Mouse (Mus musculus): ENCODE measurements at regions not wholly inside any gene's neighbourhood (a gene's known extent, or its start where the extent isn't known, plus 50 kb on each side); places are given as distances from the start of the nearest gene placed in this dataset.

DNA sequence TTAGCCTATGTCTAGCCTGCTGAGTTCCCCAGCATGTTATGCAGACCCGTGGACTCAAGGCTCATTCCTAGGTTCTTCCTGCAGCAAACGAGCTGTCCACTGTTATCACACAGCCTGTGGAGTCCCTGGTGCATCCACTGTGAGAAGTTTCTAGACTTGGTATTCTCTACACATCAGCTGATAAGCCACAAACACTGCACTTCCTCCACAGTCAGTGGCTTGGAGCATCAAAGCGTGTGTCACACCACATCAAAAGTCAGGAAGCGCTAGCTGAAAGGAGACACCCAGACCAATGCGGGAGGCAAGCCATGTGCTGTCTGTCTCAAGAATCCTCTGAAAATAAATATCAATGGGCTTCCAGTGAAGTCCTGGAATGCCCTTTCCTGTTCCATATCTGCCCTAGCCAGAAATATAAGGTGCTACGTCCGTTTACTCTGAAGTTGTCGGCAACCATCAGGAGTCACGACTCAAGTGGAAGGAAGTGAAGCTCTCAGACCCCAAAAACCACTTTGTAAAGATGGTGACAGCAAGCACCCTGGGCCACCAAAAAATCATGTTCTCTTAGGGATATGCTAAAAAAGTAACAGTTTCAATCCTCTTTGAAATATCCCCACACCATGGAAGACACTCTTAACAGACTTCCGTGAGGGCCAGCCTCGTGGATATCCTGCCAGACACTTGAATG, 227.7 kb downstream of the Adgrl2 start:
- no peak overlapping the region for H3K4me2 ChIP-seq (ENCODE audit: low read length)
- no peak overlapping the region for H3K4me3 ChIP-seq (replicated peaks; ENCODE audit: low read depth, low read length)
- no peaks in the 10 kb centered on the region for H3K36me3 ChIP-seq (ENCODE audit: control insufficient read depth, insufficient read depth, low read length)
- no peak overlapping the region for H3K9ac ChIP-seq (replicated peaks; ENCODE audit: low read length)
- no peaks in the 10 kb centered on the region for H3K4me1 ChIP-seq (ENCODE audit: control insufficient read depth, insufficient read depth, low read length)
- DNase-seq (no peak), ATAC-seq (ENCODE audit: low FRiP score, low TSS enrichment) (no peak)
- no peak overlapping the region for H3K27ac ChIP-seq (replicated peaks; ENCODE audit: low read depth, low read length)
- H3K27me3 ChIP-seq (ENCODE audit: control insufficient read depth, insufficient read depth, low read length) = no peaks in the 10 kb centered on the region
- WGBS = 86% methylated on average over 11 of the region's 11 CpGs
- no peaks in the 10 kb centered on the region for H3K9me3 ChIP-seq (ENCODE audit: control insufficient read depth, low read length)

- H3K36me3 ChIP-seq (ENCODE audit: control insufficient read depth, insufficient read depth, low read length) = no peaks in the 10 kb centered on the region
- ATAC-seq (ENCODE audit: low FRiP score, low TSS enrichment) = no peak
Observed at GRCm38 (mm10) chr3:148761586-148761985, 228.8 kb downstream of the Adgrl2 start.

GRCm38 (mm10) chr3:148759500-148759899, 230.9 kb downstream of the Adgrl2 start:
- 89% methylated on average over 4 of the region's 4 CpGs for WGBS
- Histone ChIP-seq H3K4me3 (replicated peaks; ENCODE audit: low read depth, low read length) (no peak overlapping the region), H3K27me3 (ENCODE audit: control insufficient read depth, insufficient read depth, low read length) (no peaks in the 10 kb centered on the region), H3K9ac (replicated peaks; ENCODE audit: low read length) (no peak overlapping the region), H3K36me3 (ENCODE audit: control insufficient read depth, insufficient read depth, low read length) (no peaks in the 10 kb centered on the region), H3K4me1 (ENCODE audit: control insufficient read depth, insufficient read depth, low read length) (no peaks in the 10 kb centered on the region), H3K27ac (replicated peaks; ENCODE audit: low read depth, low read length) (no peak overlapping the region), H3K4me2 (ENCODE audit: low read length) (no peak overlapping the region), H3K9me3 (ENCODE audit: control insufficient read depth, low read length) (no peaks in the 10 kb centered on the region)
- ATAC-seq (ENCODE audit: low FRiP score, low TSS enrichment) (no peak), DNase-seq (no peak)

More at GRCm38 (mm10) chr3:148761586-148761985, 228.8 kb downstream of the Adgrl2 start:
- Histone ChIP-seq H3K9me3 (ENCODE audit: control insufficient read depth, low read length) (no peaks in the 10 kb centered on the region), H3K4me3 (replicated peaks; ENCODE audit: low read depth, low read length) (no peak overlapping the region), H3K4me1 (ENCODE audit: control insufficient read depth, insufficient read depth, low read length) (no peaks in the 10 kb centered on the region), H3K27me3 (ENCODE audit: control insufficient read depth, insufficient read depth, low read length) (no peaks in the 10 kb centered on the region), H3K27ac (replicated peaks; ENCODE audit: low read depth, low read length) (no peak overlapping the region), H3K9ac (replicated peaks; ENCODE audit: low read length) (no peak overlapping the region), H3K4me2 (ENCODE audit: low read length) (no peak overlapping the region)
- DNase-seq = no peak

GRCm38 (mm10) chr3:148746234-148746633, 244.1 kb downstream of the Adgrl2 start:
- no peaks in the 10 kb centered on the region for H3K27me3 ChIP-seq (ENCODE audit: control insufficient read depth, insufficient read depth, low read length)
- H3K9ac ChIP-seq (replicated peaks; ENCODE audit: low read length) = no peak overlapping the region
- H3K27ac ChIP-seq (replicated peaks; ENCODE audit: low read depth, low read length) = no peak overlapping the region
- WGBS = 97% methylated on average over 3 of the region's 3 CpGs
- DNase-seq (no peak), ATAC-seq (ENCODE audit: low FRiP score, low TSS enrichment) (no peak)
- H3K4me1 ChIP-seq (ENCODE audit: control insufficient read depth, insufficient read depth, low read length) = no peaks in the 10 kb centered on the region
- no peak overlapping the region for H3K4me3 ChIP-seq (replicated peaks; ENCODE audit: low read depth, low read length)
- no peaks in the 10 kb centered on the region for H3K9me3 ChIP-seq (ENCODE audit: control insufficient read depth, low read length)
- no peak overlapping the region for H3K4me2 ChIP-seq (ENCODE audit: low read length)
- H3K36me3 ChIP-seq (ENCODE audit: control insufficient read depth, insufficient read depth, low read length) = no peaks in the 10 kb centered on the region

DNA sequence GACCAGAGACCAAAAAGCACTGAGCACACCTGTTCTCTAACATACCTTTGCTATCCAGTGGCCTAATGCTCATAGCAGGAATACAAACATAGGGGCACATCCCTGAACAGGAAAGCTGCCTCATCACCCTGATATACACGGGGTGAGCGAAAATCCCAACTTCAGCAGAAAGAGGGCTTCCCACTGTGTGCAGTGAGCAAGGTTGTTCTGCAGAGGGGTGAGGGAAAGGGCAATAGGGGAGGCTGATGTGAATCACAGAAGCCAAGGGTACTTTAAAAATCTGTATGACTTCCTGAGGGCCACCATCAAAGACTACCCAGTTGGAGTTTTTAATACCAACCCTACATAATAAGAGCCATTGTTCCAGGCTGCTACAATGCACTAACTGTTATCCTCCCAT, 245.7 kb downstream of the Adgrl2 start:
- Histone ChIP-seq H3K27ac (replicated peaks; ENCODE audit: low read depth, low read length) (no peak overlapping the region), H3K4me2 (ENCODE audit: low read length) (no peak overlapping the region), H3K9ac (replicated peaks; ENCODE audit: low read length) (no peak overlapping the region), H3K4me3 (replicated peaks; ENCODE audit: low read depth, low read length) (no peak overlapping the region), H3K9me3 (ENCODE audit: control insufficient read depth, low read length) (no peaks in the 10 kb centered on the region), H3K27me3 (ENCODE audit: control insufficient read depth, insufficient read depth, low read length) (no peaks in the 10 kb centered on the region), H3K4me1 (ENCODE audit: control insufficient read depth, insufficient read depth, low read length) (no peaks in the 10 kb centered on the region), H3K36me3 (ENCODE audit: control insufficient read depth, insufficient read depth, low read length) (no peaks in the 10 kb centered on the region)
- ATAC-seq (ENCODE audit: low FRiP score, low TSS enrichment) (no peak), DNase-seq (no peak)
- 63% methylated on average over 2 of the region's 2 CpGs for WGBS

GRCm38 (mm10) chr3:148734194-148734749, 256.1 kb downstream of the Adgrl2 start:
- H3K4me2 ChIP-seq (ENCODE audit: low read length) = no peak overlapping the region
- no peaks in the 10 kb centered on the region for H3K27me3 ChIP-seq (ENCODE audit: control insufficient read depth, insufficient read depth, low read length)
- no peak for ATAC-seq (ENCODE audit: low FRiP score, low TSS enrichment)
- 55% methylated on average over 13 of the region's 13 CpGs for WGBS
- H3K4me3 ChIP-seq (replicated peaks; ENCODE audit: low read depth, low read length) = no peak overlapping the region
- H3K9me3 ChIP-seq (ENCODE audit: control insufficient read depth, low read length) = no peaks in the 10 kb centered on the region
- H3K9ac ChIP-seq (replicated peaks; ENCODE audit: low read length) = no peak overlapping the region
- no peak overlapping the region for H3K27ac ChIP-seq (replicated peaks; ENCODE audit: low read depth, low read length)
- DNase-seq = no peak
- no peaks in the 10 kb centered on the region for H3K36me3 ChIP-seq (ENCODE audit: control insufficient read depth, insufficient read depth, low read length)
- peaks cover 3% of the 10 kb centered on the region; the same call in 1 of the 2 replicates for H3K4me1 ChIP-seq (ENCODE audit: control insufficient read depth, insufficient read depth, low read length)

GRCm38 (mm10) chr3:148733227-148733854, 257.0 kb downstream of the Adgrl2 start:
- Histone ChIP-seq H3K36me3 (ENCODE audit: control insufficient read depth, insufficient read depth, low read length) (no peaks in the 10 kb centered on the region), H3K9me3 (ENCODE audit: control insufficient read depth, low read length) (no peaks in the 10 kb centered on the region), H3K4me1 (ENCODE audit: control insufficient read depth, insufficient read depth, low read length) (peaks cover 3% of the 10 kb centered on the region; the same call in 1 of the 2 replicates), H3K9ac (replicated peaks; ENCODE audit: low read length) (no peak overlapping the region), H3K4me2 (ENCODE audit: low read length) (peak overlapping the region; percentile 11; the same call in 1 of the 2 replicates), H3K4me3 (replicated peaks; ENCODE audit: low read depth, low read length) (no peak overlapping the region), H3K27me3 (ENCODE audit: control insufficient read depth, insufficient read depth, low read length) (no peaks in the 10 kb centered on the region), H3K27ac (replicated peaks; ENCODE audit: low read depth, low read length) (no peak overlapping the region)
- 38% methylated on average over 13 of the region's 13 CpGs for WGBS
- ATAC-seq (ENCODE audit: low FRiP score, low TSS enrichment) (no peak), DNase-seq (peak; percentile 68)

DNA sequence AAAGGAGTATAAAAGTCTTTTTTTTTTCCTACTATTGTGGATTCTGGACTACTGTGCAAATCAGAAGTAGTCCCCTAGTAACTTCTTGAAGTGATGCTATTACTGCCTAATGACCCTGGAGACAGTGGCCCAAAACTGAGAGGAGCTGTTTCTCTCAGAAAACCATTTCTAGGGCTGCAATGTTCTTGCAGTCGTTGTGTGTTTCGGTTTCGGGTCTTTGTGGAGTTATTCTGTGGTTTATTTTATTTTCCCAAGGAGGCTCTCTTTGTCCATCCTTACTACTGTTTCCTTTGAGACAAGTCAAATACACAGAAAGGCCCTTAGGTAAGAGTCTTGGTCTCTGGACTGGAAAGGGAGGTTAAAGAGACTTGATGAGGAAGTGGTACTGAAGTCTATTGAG, 258.9 kb downstream of the Adgrl2 start:
- H3K9me3 ChIP-seq (ENCODE audit: control insufficient read depth, low read length) = no peaks in the 10 kb centered on the region
- DNase-seq (no peak), ATAC-seq (ENCODE audit: low FRiP score, low TSS enrichment) (no peak)
- H3K27me3 ChIP-seq (ENCODE audit: control insufficient read depth, insufficient read depth, low read length) = no peaks in the 10 kb centered on the region
- 94% methylated on average over 3 of the region's 3 CpGs for whole genome bisulfite sequencing
- no peak overlapping the region for H3K4me2 ChIP-seq (ENCODE audit: low read length)
- H3K4me1 ChIP-seq (ENCODE audit: control insufficient read depth, insufficient read depth, low read length) = peaks cover 3% of the 10 kb centered on the region; the same call in 1 of the 2 replicates
- no peak overlapping the region for H3K4me3 ChIP-seq (replicated peaks; ENCODE audit: low read depth, low read length)
- no peaks in the 10 kb centered on the region for H3K36me3 ChIP-seq (ENCODE audit: control insufficient read depth, insufficient read depth, low read length)
- H3K27ac ChIP-seq (replicated peaks; ENCODE audit: low read depth, low read length) = no peak overlapping the region
- H3K9ac ChIP-seq (replicated peaks; ENCODE audit: low read length) = no peak overlapping the region

DNA sequence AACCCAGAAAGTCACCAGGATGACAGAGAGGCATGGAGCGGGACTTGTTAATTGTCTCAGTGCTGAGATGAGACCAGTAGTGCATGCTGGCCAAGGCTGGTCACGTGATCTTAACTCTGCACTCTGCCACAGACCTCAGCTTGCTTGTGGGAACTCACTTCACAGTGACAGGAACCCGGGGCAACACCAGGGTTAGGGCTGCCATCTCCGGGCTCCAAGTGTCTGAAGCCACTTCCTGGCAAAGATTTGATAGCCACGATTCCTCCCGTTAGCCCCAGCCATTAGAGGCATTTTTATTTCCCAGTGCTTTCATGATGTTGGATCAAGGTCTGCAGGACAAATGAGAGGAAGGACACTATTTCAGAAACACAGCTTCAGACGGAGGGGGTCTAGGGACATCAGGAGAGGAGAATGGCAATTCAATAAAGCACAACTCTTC, 261.1 kb downstream of the Adgrl2 start:
- Histone ChIP-seq H3K27ac (replicated peaks; ENCODE audit: low read depth, low read length) (no peak overlapping the region), H3K4me2 (ENCODE audit: low read length) (no peak overlapping the region), H3K4me1 (ENCODE audit: control insufficient read depth, insufficient read depth, low read length) (peaks cover 3% of the 10 kb centered on the region; the same call in 1 of the 2 replicates), H3K4me3 (replicated peaks; ENCODE audit: low read depth, low read length) (no peak overlapping the region), H3K9ac (replicated peaks; ENCODE audit: low read length) (no peak overlapping the region), H3K36me3 (ENCODE audit: control insufficient read depth, insufficient read depth, low read length) (no peaks in the 10 kb centered on the region), H3K27me3 (ENCODE audit: control insufficient read depth, insufficient read depth, low read length) (no peaks in the 10 kb centered on the region), H3K9me3 (ENCODE audit: control insufficient read depth, low read length) (no peaks in the 10 kb centered on the region)
- ATAC-seq (ENCODE audit: low FRiP score, low TSS enrichment) = no peak
- no peak for DNase-seq
- 80% methylated on average over 7 of the region's 7 CpGs for WGBS
